Mouse (Mus musculus) splenic B cell, adult 2 months (primary cell): Measurements from ENCODE around the gene Sugp1.
"Not testable (repeated sequence)": the region's sequence is repeated elsewhere in the genome, so short reads cannot be mapped to it uniquely, and the experiment has no call there.

Experiments used
- DNase-seq: peaks from one replicate; pipeline ENCODE4 v3.0.0-alpha.2; 2011; ENCODE audit warnings: low read depth, low spot score
- H3K27me3 ChIP-seq: 2 replicates; pipeline ENCODE4 v1.6.1; 2012; ENCODE audit warnings: mild to moderate bottlenecking, low read length, moderate library complexity, mixed read lengths; ENCODE audit not compliant: control insufficient read depth, poor library complexity, insufficient read depth, severe bottlenecking
- H3K36me3 ChIP-seq: 2 replicates; pipeline ENCODE4 v1.6.1; 2012; ENCODE audit warnings: mild to moderate bottlenecking, low read length, moderate library complexity, mixed read lengths; ENCODE audit not compliant: control insufficient read depth, poor library complexity, insufficient read depth, severe bottlenecking

The Sugp1 gene

GRCm38 (mm10) chr8:70012763-70013162 is 29.9 kb upstream of the Sugp1 start:
- H3K36me3 ChIP-seq: no peaks in the 10 kb centered on the region
- peak; percentile 34 for DNase-seq
- H3K27me3 ChIP-seq: no peaks in the 10 kb centered on the region

DNA sequence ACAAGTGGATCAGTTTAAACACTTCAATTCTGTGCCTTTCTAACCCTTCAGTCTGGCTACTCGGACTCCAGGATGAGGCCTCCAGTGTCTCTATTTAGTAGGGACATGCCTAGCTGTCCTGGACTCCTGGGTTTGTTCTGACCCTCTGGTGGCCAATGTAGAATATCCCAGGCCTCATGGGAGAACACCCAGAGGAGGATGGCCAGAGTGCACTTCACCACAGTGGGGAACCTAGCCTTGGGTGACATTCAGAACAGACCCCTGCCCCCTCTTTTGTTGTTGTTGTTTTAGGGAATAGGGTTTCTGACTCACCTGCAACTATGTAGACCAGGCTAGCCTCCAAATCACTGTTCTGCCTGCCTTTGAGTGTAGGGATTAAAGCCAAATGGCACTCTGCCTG is 27.6 kb upstream of the Sugp1 start:
- H3K36me3 ChIP-seq: peaks cover 3% of the 10 kb centered on the region
- DNase-seq: no peak
- H3K27me3 ChIP-seq: no peaks in the 10 kb centered on the region

- H3K27me3 ChIP-seq: no peaks in the 10 kb centered on the region
- DNase-seq: no peak
- peaks cover 17% of the 10 kb centered on the region for H3K36me3 ChIP-seq
Observed at GRCm38 (mm10) chr8:70023596-70023995, 19.0 kb upstream of the Sugp1 start.

- DNase-seq: no peak
- Histone ChIP-seq H3K36me3 (peaks cover 15% of the 10 kb centered on the region; the same call in 1 of the 2 replicates), H3K27me3 (no peaks in the 10 kb centered on the region)
Observed at GRCm38 (mm10) chr8:70026151-70026550, 16.5 kb upstream of the Sugp1 start.

DNA sequence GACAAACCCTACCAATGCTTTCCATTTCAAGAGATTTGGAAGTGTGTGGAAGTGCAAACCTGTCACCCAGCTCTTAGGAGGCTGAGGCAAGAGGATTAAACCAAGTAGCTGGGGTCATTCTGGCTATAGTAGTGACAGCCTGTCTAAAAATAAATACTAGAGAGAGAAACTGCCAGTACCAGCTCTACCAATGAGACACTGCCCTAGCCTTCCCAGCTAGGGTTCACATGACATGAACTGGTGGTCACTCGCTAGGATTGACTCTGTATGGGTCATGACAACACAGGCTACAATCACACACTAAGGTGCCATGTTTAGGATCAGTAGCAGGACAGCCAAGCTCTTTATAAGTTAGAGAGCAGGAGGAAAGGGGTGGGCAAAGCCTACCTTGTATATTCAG is 12.4 kb upstream of the Sugp1 start:
- Histone ChIP-seq H3K36me3 (peaks cover 6% of the 10 kb centered on the region; the same call in 1 of the 2 replicates), H3K27me3 (no peaks in the 10 kb centered on the region)
- DNase-seq: no peak

DNA sequence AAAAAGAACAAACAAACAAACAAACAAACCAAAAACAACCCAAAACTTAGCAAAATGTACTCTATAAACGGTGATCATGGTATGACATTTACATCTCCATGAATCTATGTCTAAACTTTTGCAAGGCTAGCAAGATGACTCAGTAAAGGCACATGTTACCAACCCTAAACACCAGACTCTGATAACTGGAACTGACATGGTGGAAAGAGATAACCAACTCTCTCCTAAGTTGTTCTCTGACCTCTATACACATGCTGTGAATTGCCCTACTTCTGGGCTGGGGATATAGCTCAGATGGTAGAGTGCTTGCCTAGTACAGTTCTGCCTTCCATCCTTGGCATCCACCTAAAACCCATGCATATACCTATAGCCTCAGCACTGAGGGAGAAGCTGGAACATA is 4.6 kb upstream of the Sugp1 start:
- Histone ChIP-seq H3K36me3 (no peaks in the 10 kb centered on the region; the same call in 1 of the 2 replicates), H3K27me3 (no peaks in the 10 kb centered on the region)
- no peak for DNase-seq

- DNase-seq: no peak
- no peaks in the 10 kb centered on the region for H3K27me3 ChIP-seq
Observed at GRCm38 (mm10) chr8:70041885-70042546, 597 bp upstream of the Sugp1 start.

GRCm38 (mm10) chr8:70043996-70044395 is 1.4 kb downstream of the Sugp1 start:
- Histone ChIP-seq H3K36me3 (no peaks in the 10 kb centered on the region), H3K27me3 (no peaks in the 10 kb centered on the region)
- DNase-seq: no peak

More at GRCm38 (mm10) chr8:70041885-70042546, 597 bp upstream of the Sugp1 start:
- H3K36me3 ChIP-seq: no peaks in the 10 kb centered on the region; the same call in 1 of the 2 replicates

DNA sequence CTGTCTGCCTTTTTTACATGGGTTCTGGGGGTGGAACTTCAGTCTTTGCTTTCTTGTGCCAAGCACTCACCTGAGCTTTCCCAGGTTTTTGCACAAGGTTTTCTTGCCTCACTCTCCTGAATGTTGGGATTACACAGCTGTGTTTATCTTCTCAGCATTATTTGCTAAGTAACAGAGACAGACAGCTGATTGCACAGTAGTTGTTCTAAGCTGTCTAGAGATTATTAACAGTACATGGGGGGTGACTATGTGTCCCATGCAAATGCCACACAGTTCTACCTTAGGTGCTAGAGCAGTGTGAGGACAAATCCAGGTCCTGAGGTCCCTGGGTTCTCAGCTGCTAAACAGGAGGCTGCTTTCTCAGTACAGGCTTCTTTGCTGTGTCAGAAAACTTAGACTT is 7.0 kb downstream of the Sugp1 start:
- DNase-seq: no peak
- H3K27me3 ChIP-seq: no peaks in the 10 kb centered on the region
- H3K36me3 ChIP-seq: peaks cover 2% of the 10 kb centered on the region

DNA sequence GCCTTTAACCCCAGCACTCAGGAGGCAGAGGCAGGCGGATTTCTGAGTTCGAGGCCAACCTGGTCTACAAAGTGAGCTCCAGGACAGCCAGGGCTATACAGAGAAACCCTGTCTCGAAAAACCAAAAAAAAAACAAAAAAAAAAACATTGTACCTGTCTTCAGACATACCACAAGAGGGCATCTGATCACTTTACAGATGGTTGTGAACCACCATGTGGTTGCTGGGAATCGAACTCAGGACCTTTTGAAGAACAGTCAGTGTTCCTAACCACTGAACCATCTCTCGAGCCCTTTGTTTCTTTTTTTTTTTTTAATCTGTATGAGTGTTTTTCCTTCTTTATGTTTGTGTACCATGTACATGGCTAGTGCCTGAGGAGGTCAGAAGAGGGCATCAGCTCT is 7.8 kb downstream of the Sugp1 start:
- H3K36me3 ChIP-seq, DNase-seq, H3K27me3 ChIP-seq: not testable (repeated sequence)

- DNase-seq: no peak
- H3K27me3 ChIP-seq: no peaks in the 10 kb centered on the region
- H3K36me3 ChIP-seq: peaks cover 8% of the 10 kb centered on the region; the same call in 1 of the 2 replicates
Observed at GRCm38 (mm10) chr8:70057721-70058120, 15.1 kb downstream of the Sugp1 start.

DNA sequence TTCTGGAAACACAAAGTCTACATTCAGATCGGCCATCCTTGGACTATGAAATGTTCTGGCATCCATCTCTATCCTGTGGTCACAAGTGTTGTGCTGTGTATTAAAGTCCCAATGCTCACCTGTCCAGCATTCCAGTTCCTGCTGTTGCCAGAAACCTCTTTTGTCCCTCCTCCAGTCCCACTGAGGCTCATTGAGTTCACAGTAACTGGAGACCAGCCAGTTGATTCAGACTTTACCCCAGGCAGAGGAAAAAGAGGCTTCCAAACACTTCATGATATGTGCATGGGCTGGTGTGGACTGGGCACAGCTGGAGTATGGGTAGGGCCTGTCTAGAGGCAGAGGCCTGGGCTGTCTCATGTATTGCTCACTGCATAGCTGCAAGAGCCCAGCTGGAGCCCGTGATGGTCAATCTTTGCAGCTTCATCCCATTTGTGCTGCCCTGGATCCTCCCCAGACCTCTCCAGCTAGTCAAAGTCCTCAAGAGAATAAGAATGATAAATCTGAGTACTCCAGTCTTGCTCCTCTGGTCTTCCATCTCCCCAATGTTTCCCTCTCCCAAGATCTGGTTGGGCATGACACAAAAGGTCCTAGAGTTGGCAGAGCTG is 29.3 kb downstream of the Sugp1 start:
- no peak for DNase-seq
- H3K27me3 ChIP-seq: no peaks in the 10 kb centered on the region
- H3K36me3 ChIP-seq: no peaks in the 10 kb centered on the region

DNA sequence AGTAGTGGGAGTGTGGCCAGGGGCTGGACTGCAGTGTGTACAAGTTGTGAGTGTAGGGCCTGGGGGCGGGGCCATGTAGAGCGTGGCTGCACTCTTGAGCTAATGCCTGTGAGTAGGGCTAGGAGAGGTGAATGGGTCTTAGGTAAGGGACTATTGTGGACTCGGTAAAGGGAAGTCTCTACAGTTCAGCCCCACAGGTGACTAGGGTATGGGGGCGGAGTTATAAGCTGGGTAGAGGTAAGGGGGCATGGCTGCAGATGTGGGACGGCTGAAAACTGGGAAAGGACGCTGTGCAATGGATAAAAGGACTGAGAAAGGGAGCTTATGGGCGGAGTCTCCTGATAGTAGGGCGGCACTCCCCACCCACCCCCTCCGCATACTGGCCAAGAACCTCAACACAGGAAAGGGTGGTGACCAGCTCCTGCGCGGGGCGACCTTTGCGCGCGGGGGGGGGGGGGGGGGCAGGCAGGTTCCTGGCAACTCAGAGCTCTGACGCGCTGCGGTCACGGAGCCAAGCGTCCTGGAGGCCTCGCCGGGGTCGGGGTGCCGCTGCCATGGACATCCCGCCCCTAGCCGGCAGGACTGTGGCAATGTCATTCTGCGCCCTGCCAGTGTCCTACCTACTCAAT is 29.9 kb downstream of the Sugp1 start, which contains the start of gene Tm6sf2:
Tm6sf2 (plus strand) TSS at position 484 of the 629 bp plus-strand sequence.
- Histone ChIP-seq H3K27me3 (no peaks in the 10 kb centered on the region), H3K36me3 (no peaks in the 10 kb centered on the region)
- no peak for DNase-seq

DNA sequence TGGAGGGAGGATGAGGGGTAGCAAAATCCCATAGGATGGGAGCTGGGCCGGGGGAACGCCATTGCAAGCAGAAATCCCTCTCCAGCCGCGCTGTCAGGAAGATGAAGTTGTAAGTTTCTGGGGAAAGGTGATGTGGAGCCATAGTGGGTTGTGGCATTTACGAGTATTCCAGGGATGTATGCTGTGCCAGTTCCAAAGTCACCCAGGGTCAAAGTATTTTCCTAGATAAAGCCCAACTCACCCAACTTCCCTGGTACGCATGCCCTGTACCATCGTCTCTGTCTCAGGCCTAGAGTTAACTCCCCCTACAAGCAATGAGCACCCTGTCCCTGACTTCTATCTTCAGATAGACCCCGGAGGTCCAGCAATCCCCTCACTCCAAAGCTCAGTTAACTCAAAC is 30.5 kb downstream of the Sugp1 start:
- Histone ChIP-seq H3K36me3 (no peaks in the 10 kb centered on the region), H3K27me3 (no peaks in the 10 kb centered on the region)
- no peak for DNase-seq

- H3K36me3 ChIP-seq: no peaks in the 10 kb centered on the region
- H3K27me3 ChIP-seq: no peaks in the 10 kb centered on the region
- no peak for DNase-seq
Observed at GRCm38 (mm10) chr8:70073682-70074081, 31.1 kb downstream of the Sugp1 start.
